Mouse (Mus musculus) cerebellum, postnatal 36 days (tissue): ENCODE data around the gene Aasdhppt.

Experiments
- DNase-seq, 2 experiments: peaks; one replicate each; pipeline ENCODE4 v3.0.0; 2021 to 2022; ENCODE audit warnings: mixed read lengths in 2 of 2

Aasdhppt gene

GRCm38 (mm10) chr9:4309351-4310085 is at the start of gene Aasdhppt, which contains the start of gene Kbtbd3:
Gene Aasdhppt, minus strand, starts transcription at chr9:4309471.
Gene Kbtbd3, plus strand, starts transcription at chr9:4309833.
- peak; percentile 98 to 99 for DNase-seq

GRCm38 (mm10) chr9:4353163-4353562 is 43.9 kb upstream of the Aasdhppt start:
- DNase-seq = no peak

- DNase-seq = no peak
Measured at GRCm38 (mm10) chr9:4318939-4319721, 9.9 kb upstream of the Aasdhppt start.

- DNase-seq = no peak
Measured at GRCm38 (mm10) chr9:4315746-4316145, 6.5 kb upstream of the Aasdhppt start.

GRCm38 (mm10) chr9:4313946-4314345 is 4.7 kb upstream of the Aasdhppt start:
- DNase-seq = peak; percentile 37 to 53

GRCm38 (mm10) chr9:4311162-4311561 is 1.9 kb upstream of the Aasdhppt start:
- no peak for DNase-seq

GRCm38 (mm10) chr9:4310706-4311105 is 1.4 kb upstream of the Aasdhppt start:
- no peak for DNase-seq

GRCm38 (mm10) chr9:4308628-4309350 is 482 bp downstream of the Aasdhppt start:
- DNase-seq = no peak

- DNase-seq = no peak
Measured at GRCm38 (mm10) chr9:4304867-4305266, 4.4 kb downstream of the Aasdhppt start.

GRCm38 (mm10) chr9:4300466-4300865 is 8.8 kb downstream of the Aasdhppt start:
- no peak for DNase-seq

GRCm38 (mm10) chr9:4283850-4284249 is 25.4 kb downstream of the Aasdhppt start:
- DNase-seq = no peak

GRCm38 (mm10) chr9:4266881-4267280 is 42.4 kb downstream of the Aasdhppt start:
- DNase-seq = no peak

GRCm38 (mm10) chr9:4260746-4261090 is 48.6 kb downstream of the Aasdhppt start:
- DNase-seq = no peak

GRCm38 (mm10) chr9:4259841-4260745 is 49.2 kb downstream of the Aasdhppt start:
- DNase-seq = peak; percentile 8 to 60

GRCm38 (mm10) chr9:4259074-4259473 is 50.2 kb downstream of the Aasdhppt start:
- no peak for DNase-seq
